Mouse (Mus musculus) left cerebral cortex, adult 9 months (tissue): ENCODE data around the gene Krt73.
A peak's percentile ranks its signal among the peaks of the same experiment; 100 is the strongest.

Experiments
- DNase-seq, 2 experiments: peaks; one replicate each; pipeline ENCODE4 v3.0.0; 2022; ENCODE audit warnings: low spot score in 2 of 2

The Krt73 gene

GRCm38 (mm10) chr15:101802296-101802835 is at the start of gene Krt73:
Gene Krt73 (minus strand): TSS chr15:101802346.
- no peak for DNase-seq

- DNase-seq, result no peak
These were observed 48.5 kb upstream of the Krt73 start, which contains the start of gene Krt1 for GRCm38 (mm10) chr15:101850694-101851093. Gene Krt1 (minus strand): TSS chr15:101850794.

GRCm38 (mm10) chr15:101845971-101846403 is 43.8 kb upstream of the Krt73 start:
- DNase-seq, result peak in 1 of 2 experiments; percentile 52

GRCm38 (mm10) chr15:101843192-101843591 is 41.0 kb upstream of the Krt73 start:
- DNase-seq, result no peak

GRCm38 (mm10) chr15:101834784-101835328 is 32.7 kb upstream of the Krt73 start:
- DNase-seq, result no peak

- DNase-seq, result no peak
These were observed 31.0 kb upstream of the Krt73 start for GRCm38 (mm10) chr15:101833131-101833530.

- DNase-seq, result no peak
These were observed 27.3 kb upstream of the Krt73 start for GRCm38 (mm10) chr15:101829441-101829840.

GRCm38 (mm10) chr15:101821786-101822185 is 19.6 kb upstream of the Krt73 start:
- no peak for DNase-seq

- DNase-seq, result no peak
These were observed 15.7 kb upstream of the Krt73 start, which contains the start of gene Krt2 for GRCm38 (mm10) chr15:101817875-101818274. Gene Krt2 (minus strand): TSS chr15:101818169.

GRCm38 (mm10) chr15:101803052-101803822 is 1.1 kb upstream of the Krt73 start:
- peak; percentile 54 to 55 for DNase-seq

GRCm38 (mm10) chr15:101790867-101791266 is 11.3 kb downstream of the Krt73 start:
- DNase-seq, result no peak

- no peak for DNase-seq
These were observed 15.8 kb downstream of the Krt73 start, which contains the start of gene Krt72 for GRCm38 (mm10) chr15:101786360-101786759. Gene Krt72 (minus strand): TSS chr15:101786460.

- no peak for DNase-seq
These were observed 28.7 kb downstream of the Krt73 start for GRCm38 (mm10) chr15:101773420-101773819.

GRCm38 (mm10) chr15:101772711-101773081 is 29.4 kb downstream of the Krt73 start:
- DNase-seq, result peak; percentile 30 to 95

- peak in 1 of 2 experiments; percentile 15 for DNase-seq
These were observed 30.0 kb downstream of the Krt73 start for GRCm38 (mm10) chr15:101772080-101772710.

GRCm38 (mm10) chr15:101770226-101770625 is 31.9 kb downstream of the Krt73 start:
- DNase-seq, result no peak
